Mouse (Mus musculus): ENCODE measurements around the gene Gss. TPM values are rescaled to one million over a fixed set of nuclear protein-coding genes. Genes with fewer than 3 reads are reported as not detected.

Gene Gss
- polyA plus RNA-seq, 1 experiment from 2014 or later = 18.1 TPM

- H3K4me3 ChIP-seq (ENCODE audit: low read depth, low read length) = no peak overlapping the region
- H3K9me3 ChIP-seq (ENCODE audit: control insufficient read depth, low read length) = no peaks in the 10 kb centered on the region
- no peak overlapping the region for H3K27ac ChIP-seq (ENCODE audit: low read depth, low read length)
- no peak overlapping the region for H3K4me2 ChIP-seq (ENCODE audit: low read depth, low read length, severe bottlenecking)
- no peaks in the 10 kb centered on the region for H3K27me3 ChIP-seq (ENCODE audit: control insufficient read depth, insufficient read depth, low read length)
- no peaks in the 10 kb centered on the region for H3K4me1 ChIP-seq (replicated peaks; ENCODE audit: control insufficient read depth, insufficient read depth, low read length)
- 62% methylated on average over 5 of the region's 5 CpGs for WGBS
- ATAC-seq (replicated peaks; ENCODE audit: low FRiP score) = no peak
- H3K9ac ChIP-seq (ENCODE audit: low read length) = no peak overlapping the region
- DNase-seq (ENCODE audit: low spot score) = no peak
- H3K36me3 ChIP-seq (ENCODE audit: control insufficient read depth, insufficient read depth, low read length) = no peaks in the 10 kb centered on the region
Measured at GRCm38 (mm10) chr2:155523706-155524105, 68.9 kb downstream of the Gss start.

- WGBS = 26% methylated on average over 18 of the region's 18 CpGs
Measured at GRCm38 (mm10) chr2:155518531-155519270, 73.9 kb downstream of the Gss start.

DNA sequence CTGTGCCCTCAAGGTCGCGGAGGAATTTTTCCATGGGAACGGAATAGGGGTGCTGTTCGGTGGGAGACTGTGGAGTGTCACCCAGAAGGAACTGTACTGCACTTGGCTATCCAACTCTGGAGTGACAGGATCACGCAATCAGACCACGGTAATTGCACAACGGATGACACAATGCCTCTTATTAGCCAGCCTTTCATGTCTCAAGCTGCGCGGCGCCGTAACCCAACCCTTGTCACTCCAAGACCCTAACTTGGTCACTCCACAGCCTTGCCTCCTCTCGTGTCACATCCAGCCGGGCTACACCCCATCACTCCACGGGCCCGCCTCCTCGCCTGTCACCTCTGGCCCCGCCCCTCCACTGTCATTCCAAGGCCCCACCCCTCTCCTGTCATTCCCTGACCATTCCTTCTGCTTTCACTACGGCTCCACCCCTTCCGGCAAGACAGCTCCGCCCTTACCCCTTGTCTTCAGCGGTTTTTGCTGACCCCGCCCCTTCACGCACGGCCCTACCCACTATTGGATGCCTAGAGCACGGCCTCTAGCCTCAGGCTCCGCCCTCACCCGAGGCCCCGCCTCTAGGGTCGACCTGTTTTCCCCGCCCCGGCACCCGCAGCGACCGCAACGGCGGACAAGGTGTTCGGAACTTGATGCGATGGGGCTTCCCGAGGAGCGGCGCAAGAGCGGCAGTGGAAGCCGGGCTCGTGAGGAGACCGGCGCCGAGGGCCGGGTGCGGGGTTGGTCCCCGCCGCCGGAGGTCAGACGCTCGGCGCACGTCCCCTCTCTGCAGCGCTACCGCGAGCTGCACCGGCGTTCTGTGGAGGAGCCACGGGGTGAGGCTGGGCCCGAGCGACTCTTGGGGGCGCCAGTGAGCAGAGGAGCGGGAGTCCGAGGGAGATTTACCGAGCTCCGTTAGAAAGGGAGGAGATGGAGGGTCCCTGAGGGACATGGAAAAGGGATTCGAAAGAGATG is 74.9 kb downstream of the Gss start, which contains the start of the genes Acss2 and Ggt7:
Acss2 (plus strand) TSS at position 494 of the 969 bp plus-strand sequence.
Ggt7 (minus strand) TSS at position 783 of the 969 bp plus-strand sequence.
- H3K9ac ChIP-seq (ENCODE audit: low read length) = peak within 1 kb of the TSS; percentile 68
- ATAC-seq (replicated peaks; ENCODE audit: low FRiP score) (peak; percentile 98), DNase-seq (ENCODE audit: low spot score) (peak; percentile 98)
- H3K4me2 ChIP-seq (ENCODE audit: low read depth, low read length, severe bottlenecking) = peak within 1 kb of the TSS; percentile 79
- H3K4me3 ChIP-seq (ENCODE audit: low read depth, low read length) = peak within 1 kb of the TSS; percentile 56
- H3K27me3 ChIP-seq (ENCODE audit: control insufficient read depth, insufficient read depth, low read length) = no peaks in the 10 kb centered on the region; the same call in 1 of the 2 replicates
- WGBS = 4% methylated on average over 70 of the region's 70 CpGs
- no peak within 1 kb of the TSS for H3K27ac ChIP-seq (ENCODE audit: low read depth, low read length)
- H3K36me3 ChIP-seq (ENCODE audit: control insufficient read depth, insufficient read depth, low read length) = no peaks in the 10 kb centered on the region
- H3K4me1 ChIP-seq (replicated peaks; ENCODE audit: control insufficient read depth, insufficient read depth, low read length) = peaks cover 2% of the 10 kb centered on the region; the same call in 1 of the 2 replicates
- no peaks in the 10 kb centered on the region for H3K9me3 ChIP-seq (ENCODE audit: control insufficient read depth, low read length)

More at GRCm38 (mm10) chr2:155518531-155519270, 73.9 kb downstream of the Gss start:
- H3K27me3 ChIP-seq (ENCODE audit: control insufficient read depth, insufficient read depth, low read length) = no peaks in the 10 kb centered on the region; the same call in 1 of the 2 replicates
- no peak for DNase-seq (ENCODE audit: low spot score)
- peaks cover 2% of the 10 kb centered on the region; the same call in 1 of the 2 replicates for H3K4me1 ChIP-seq (replicated peaks; ENCODE audit: control insufficient read depth, insufficient read depth, low read length)
- H3K4me2 ChIP-seq (ENCODE audit: low read depth, low read length, severe bottlenecking) = peak overlapping the region; percentile 79
- no peak overlapping the region for H3K27ac ChIP-seq (ENCODE audit: low read depth, low read length)
- no peaks in the 10 kb centered on the region for H3K9me3 ChIP-seq (ENCODE audit: control insufficient read depth, low read length)
- ATAC-seq (replicated peaks; ENCODE audit: low FRiP score) = no peak
- peak overlapping the region; percentile 68 for H3K9ac ChIP-seq (ENCODE audit: low read length)
- no peaks in the 10 kb centered on the region for H3K36me3 ChIP-seq (ENCODE audit: control insufficient read depth, insufficient read depth, low read length)
- peak overlapping the region; percentile 56 for H3K4me3 ChIP-seq (ENCODE audit: low read depth, low read length)

DNA sequence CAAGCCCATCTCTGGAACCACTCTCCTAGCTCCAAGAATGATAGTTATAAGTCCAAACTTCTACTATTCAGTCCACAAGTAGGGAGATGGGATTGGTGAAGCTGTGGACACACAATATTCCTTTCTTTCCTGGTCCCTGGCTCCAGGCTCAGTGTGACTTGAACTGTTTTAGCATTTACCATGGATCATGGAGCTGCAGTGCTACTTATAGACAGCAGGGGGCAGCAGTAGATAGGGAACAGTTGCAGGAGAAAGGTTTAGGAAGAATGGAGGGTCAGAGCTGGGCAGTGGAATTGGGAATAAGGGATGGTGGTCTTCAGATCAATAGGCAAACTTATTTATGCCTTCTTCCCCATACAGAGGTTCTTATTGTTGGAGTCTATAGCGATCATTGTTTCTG is 76.7 kb downstream of the Gss start:
- Histone ChIP-seq H3K4me3 (ENCODE audit: low read depth, low read length) (no peak overlapping the region), H3K27ac (ENCODE audit: low read depth, low read length) (no peak overlapping the region), H3K4me2 (ENCODE audit: low read depth, low read length, severe bottlenecking) (no peak overlapping the region), H3K9me3 (ENCODE audit: control insufficient read depth, low read length) (no peaks in the 10 kb centered on the region), H3K9ac (ENCODE audit: low read length) (no peak overlapping the region), H3K4me1 (replicated peaks; ENCODE audit: control insufficient read depth, insufficient read depth, low read length) (peaks cover 2% of the 10 kb centered on the region; the same call in 1 of the 2 replicates), H3K36me3 (ENCODE audit: control insufficient read depth, insufficient read depth, low read length) (no peaks in the 10 kb centered on the region), H3K27me3 (ENCODE audit: control insufficient read depth, insufficient read depth, low read length) (no peaks in the 10 kb centered on the region; the same call in 1 of the 2 replicates)
- peak; percentile 71 for DNase-seq (ENCODE audit: low spot score)
- WGBS = 4% methylated on average over 1 of the region's 1 CpGs
- ATAC-seq (replicated peaks; ENCODE audit: low FRiP score) = no peak

DNA sequence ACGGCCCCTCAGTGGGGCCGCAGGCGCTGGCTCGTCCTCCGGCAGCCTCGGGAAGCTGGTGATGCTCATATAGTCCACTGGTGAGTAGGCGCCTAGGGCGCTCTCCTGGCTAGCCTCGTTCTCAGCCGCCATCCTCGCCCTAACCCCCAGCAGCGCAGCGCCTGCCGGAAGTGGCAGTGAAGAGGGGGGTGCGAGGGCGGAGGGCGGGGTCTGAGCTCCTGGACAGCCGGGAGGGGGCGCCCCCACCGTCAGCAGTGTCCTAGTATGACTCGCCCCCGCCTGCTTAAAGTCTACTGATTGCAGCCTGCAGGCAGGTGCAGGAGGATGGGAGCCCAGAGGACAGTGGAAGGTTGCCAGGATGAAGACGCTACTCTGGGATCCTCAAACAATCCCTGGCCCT is 77.9 kb downstream of the Gss start:
- no peaks in the 10 kb centered on the region for H3K9me3 ChIP-seq (ENCODE audit: control insufficient read depth, low read length)
- DNase-seq (ENCODE audit: low spot score) (peak; percentile 84), ATAC-seq (replicated peaks; ENCODE audit: low FRiP score) (0 out of 2 replicates have a peak, but pooled peaks have one; percentile 16)
- WGBS = under 1% methylated on average over 21 of the region's 23 CpGs
- peak overlapping the region; percentile 73 for H3K9ac ChIP-seq (ENCODE audit: low read length)
- no peaks in the 10 kb centered on the region for H3K36me3 ChIP-seq (ENCODE audit: control insufficient read depth, insufficient read depth, low read length)
- no peaks in the 10 kb centered on the region; the same call in 1 of the 2 replicates for H3K27me3 ChIP-seq (ENCODE audit: control insufficient read depth, insufficient read depth, low read length)
- H3K4me2 ChIP-seq (ENCODE audit: low read depth, low read length, severe bottlenecking) = peak overlapping the region; percentile 77
- peak overlapping the region; percentile 56 for H3K4me3 ChIP-seq (ENCODE audit: low read depth, low read length)
- H3K4me1 ChIP-seq (replicated peaks; ENCODE audit: control insufficient read depth, insufficient read depth, low read length) = peaks cover 2% of the 10 kb centered on the region; the same call in 1 of the 2 replicates
- no peak overlapping the region for H3K27ac ChIP-seq (ENCODE audit: low read depth, low read length)

GRCm38 (mm10) chr2:155513543-155513942 is 79.1 kb downstream of the Gss start:
- Histone ChIP-seq H3K27me3 (ENCODE audit: control insufficient read depth, insufficient read depth, low read length) (no peaks in the 10 kb centered on the region; the same call in 1 of the 2 replicates), H3K4me1 (replicated peaks; ENCODE audit: control insufficient read depth, insufficient read depth, low read length) (peaks cover under 1% of the 10 kb centered on the region; the same call in 1 of the 2 replicates), H3K27ac (ENCODE audit: low read depth, low read length) (no peak overlapping the region), H3K4me2 (ENCODE audit: low read depth, low read length, severe bottlenecking) (peak overlapping the region; percentile 77; the same call in 1 of the 2 replicates), H3K36me3 (ENCODE audit: control insufficient read depth, insufficient read depth, low read length) (no peaks in the 10 kb centered on the region), H3K4me3 (ENCODE audit: low read depth, low read length) (0 out of 2 replicates have a peak overlapping the region, but pooled peaks have one; percentile 56), H3K9me3 (ENCODE audit: control insufficient read depth, low read length) (no peaks in the 10 kb centered on the region), H3K9ac (ENCODE audit: low read length) (no peak overlapping the region)
- no peak for DNase-seq (ENCODE audit: low spot score)
- ATAC-seq (replicated peaks; ENCODE audit: low FRiP score) = no peak
- WGBS = 82% methylated on average over 5 of the region's 5 CpGs

MicroRNAs encoded within 50 kb of the gene (microRNA counts, 519-probe panel; counts per million panel counts)
- 31.2 counts per million for microRNA mmu-miR-499

Small RNA genes within 50 kb of the gene (microRNA-seq; reads per million reads assigned to microRNA genes)
- 16.0 reads per million, percentile 10 among the genes with 10 or more reads in this experiment for gene Mir499 (ENCODE audit: insufficient number of aligned reads)

Other genes with a start within 250 kb of the Gss start
- 55.9 and 56.3 TPM in 2 replicates for gene Pigu, start 235.4 kb downstream of the Gss start, polyA plus RNA-seq (2014; fragmentation: Nextera tagmentation; extraction: Ambion mirVana)
- gene Trp53inp2, start 211.8 kb downstream of the Gss start, polyA plus RNA-seq (2014; fragmentation: Nextera tagmentation; extraction: Ambion mirVana) = 60.3 and 63.0 TPM in 2 replicates
- 34.3 and 35.6 TPM in 2 replicates for gene Ncoa6, start 118.9 kb downstream of the Gss start, polyA plus RNA-seq (2014; fragmentation: Nextera tagmentation; extraction: Ambion mirVana)
- gene Acss2, start 74.9 kb downstream of the Gss start, polyA plus RNA-seq (2014; fragmentation: Nextera tagmentation; extraction: Ambion mirVana) = 20.6 and 22.9 TPM in 2 replicates
- gene Ggt7, start 74.6 kb downstream of the Gss start, polyA plus RNA-seq (2014; fragmentation: Nextera tagmentation; extraction: Ambion mirVana) = 10.6 and 11.3 TPM in 2 replicates
- gene Myh7b, start 18.4 kb upstream of the Gss start, polyA plus RNA-seq (2014; fragmentation: Nextera tagmentation; extraction: Ambion mirVana) = 0.27 and 0.31 TPM in 2 replicates
- 141 and 154 TPM in 2 replicates for gene Trpc4ap, start 99.6 kb upstream of the Gss start, polyA plus RNA-seq (2014; fragmentation: Nextera tagmentation; extraction: Ambion mirVana)
- gene Edem2, start 136.7 kb upstream of the Gss start, polyA plus RNA-seq (2014; fragmentation: Nextera tagmentation; extraction: Ambion mirVana) = 31.8 and 33.2 TPM in 2 replicates
- not detected in 2 replicates for gene Gm17581, start 143.1 kb upstream of the Gss start, polyA plus RNA-seq (2014; fragmentation: Nextera tagmentation; extraction: Ambion mirVana)
- gene Procr, start 158.3 kb upstream of the Gss start, polyA plus RNA-seq (2014; fragmentation: Nextera tagmentation; extraction: Ambion mirVana) = 0.96 and 1.1 TPM in 2 replicates
- 1.0 and 2.0 TPM in 2 replicates for gene Mmp24, start 182.5 kb upstream of the Gss start, polyA plus RNA-seq (2014; fragmentation: Nextera tagmentation; extraction: Ambion mirVana)
- gene BC029722, start 226.6 kb upstream of the Gss start, polyA plus RNA-seq (2014; fragmentation: Nextera tagmentation; extraction: Ambion mirVana) = 6.9 and 8.0 TPM in 2 replicates
- 164 and 198 TPM in 2 replicates for gene Eif6, start 234.1 kb upstream of the Gss start, polyA plus RNA-seq (2014; fragmentation: Nextera tagmentation; extraction: Ambion mirVana)
- gene Fam83c, start 242.0 kb upstream of the Gss start, polyA plus RNA-seq (2014; fragmentation: Nextera tagmentation; extraction: Ambion mirVana) = 0.23 and 0.39 TPM in 2 replicates